Mouse (Mus musculus) forebrain, embryonic 16.5 days (tissue): Measurements from ENCODE around the gene Cops3. TPM values are rescaled to one million over a fixed set of nuclear protein-coding genes. Genes with fewer than 3 reads are reported as not detected.
"Not testable (repeated sequence)": the region's sequence is repeated elsewhere in the genome, so short reads cannot be mapped to it uniquely, and the experiment has no call there.

ENCODE experiments used
- ATAC-seq: fragments of 200-750 bp; cut with Nextera tagmentation; 2 replicates; pipeline ENCODE4 v1.8.0; 2017; ENCODE audit warnings: mild to moderate bottlenecking, moderate library complexity
- H3K27ac ChIP-seq: fragments of 300-500 bp; sonication (generic); 2 replicates; pipeline ENCODE4 v1.5.1; 2014; ENCODE audit warnings: low read length, control low read depth
- H3K27me3 ChIP-seq: fragments of 300-500 bp; sonication (generic); replicated peaks from 2 replicates; pipeline ENCODE4 v1.6.1; 2014; ENCODE audit warnings: low read length; ENCODE audit not compliant: control insufficient read depth, insufficient read depth
- H3K36me3 ChIP-seq: fragments of 300-500 bp; sonication (generic); 2 replicates; pipeline ENCODE4 v1.6.1; 2014; ENCODE audit not compliant: control insufficient read depth, insufficient read depth
- H3K4me1 ChIP-seq: fragments of 300-500 bp; sonication (generic); replicated peaks from 2 replicates; pipeline ENCODE4 v1.6.1; 2014; ENCODE audit warnings: low read length; ENCODE audit not compliant: control insufficient read depth, insufficient read depth
- H3K4me2 ChIP-seq: fragments of 300-500 bp; sonication (generic); 2 replicates; pipeline ENCODE4 v1.6.1; 2014; ENCODE audit warnings: mild to moderate bottlenecking, low read length, control low read depth
- H3K4me3 ChIP-seq: fragments of 300-500 bp; sonication (generic); replicated peaks from 2 replicates; pipeline ENCODE4 v1.5.1; 2014; ENCODE audit warnings: mild to moderate bottlenecking, low read length, control low read depth
- H3K9ac ChIP-seq: fragments of 300-500 bp; sonication (generic); replicated peaks from 2 replicates; pipeline ENCODE4 v1.6.1; 2014; ENCODE audit warnings: low read depth, low read length, control low read depth
- H3K9me3 ChIP-seq: fragments of 300-500 bp; sonication (generic); 2 replicates; pipeline ENCODE4 v1.6.1; 2016; ENCODE audit warnings: low read length; ENCODE audit not compliant: control insufficient read depth
- WGBS: fragments of 180-500 bp; shearing (Covaris S2); extraction: QIAGEN DNeasy Blood & Tissue Kit; methylation state at CpG from one replicate; pipeline ENCODE4 v1.1.7; 2014; 5-methylcytosine and 5-hydroxymethylcytosine counted together
- polyA plus RNA-seq: library from polyadenylated mRNA; unstranded; fragments of >200 nt; fragmentation: Nextera tagmentation; extraction: Ambion mirVana; gene quantifications from 2 replicates; pipeline ENCODE4 v1.2.1, GENCODE M21; 2015

Cops3 gene
- polyA plus RNA-seq, 1 experiment from 2014 or later: 200 TPM

DNA sequence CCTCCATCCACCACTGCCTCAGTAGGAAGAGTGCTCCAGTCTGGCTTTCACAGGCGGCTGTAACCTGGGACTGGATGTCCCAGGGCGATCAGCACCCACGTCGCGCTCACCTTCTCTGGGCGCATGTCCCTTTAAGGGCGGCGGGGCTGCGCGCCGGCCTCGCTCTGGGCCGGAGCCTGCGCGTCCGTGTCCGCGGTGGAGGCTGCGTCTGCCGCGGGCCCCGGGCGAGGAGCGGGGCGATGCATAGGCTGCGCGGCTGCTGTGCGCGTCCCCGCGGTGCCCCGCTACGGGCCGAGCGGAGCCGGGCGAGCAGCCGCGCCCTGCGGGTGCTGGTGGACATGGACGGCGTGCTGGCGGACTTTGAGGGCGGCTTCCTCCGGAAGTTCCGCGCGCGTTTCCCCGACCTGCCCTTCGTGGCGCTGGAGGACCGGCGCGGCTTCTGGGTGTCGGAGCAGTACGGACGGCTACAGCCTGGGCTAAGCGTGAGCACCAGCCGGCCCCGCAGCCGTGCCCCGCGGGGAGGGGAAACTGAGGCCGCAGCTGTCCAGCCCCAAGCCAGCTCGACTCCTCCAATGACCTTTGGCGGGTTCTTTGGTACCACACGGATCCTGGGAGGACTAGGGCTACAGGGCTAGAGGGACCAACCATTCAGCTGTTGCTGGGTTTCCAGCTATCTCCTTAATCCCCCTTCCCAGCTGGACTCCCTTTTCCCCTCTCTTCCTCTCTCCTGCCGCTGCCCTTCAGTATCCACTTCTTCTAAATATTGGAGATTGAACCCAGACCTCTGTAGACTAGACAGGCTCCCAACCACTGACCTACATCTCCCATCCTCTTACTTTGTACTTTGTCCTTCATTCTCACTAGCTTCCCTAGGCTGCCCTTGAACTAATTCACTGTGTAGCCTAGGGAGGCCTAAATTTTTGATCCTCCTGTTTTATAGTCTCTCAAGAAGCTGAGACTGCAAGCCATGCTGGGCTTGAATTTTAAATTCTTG is 8.6 kb upstream of the Cops3 start:
- Histone ChIP-seq H3K4me2 (peak overlapping the region; percentile 78), H3K4me3 (peak overlapping the region; percentile 82), H3K27me3 (no peaks in the 10 kb centered on the region), H3K9ac (peak overlapping the region; percentile 95), H3K4me1 (peaks cover 19% of the 10 kb centered on the region), H3K27ac (peak overlapping the region; percentile 84), H3K9me3 (no peaks in the 10 kb centered on the region), H3K36me3 (no peaks in the 10 kb centered on the region)
- WGBS: under 1% methylated on average over 66 of the region's 69 CpGs
- ATAC-seq: peak; percentile 92

DNA sequence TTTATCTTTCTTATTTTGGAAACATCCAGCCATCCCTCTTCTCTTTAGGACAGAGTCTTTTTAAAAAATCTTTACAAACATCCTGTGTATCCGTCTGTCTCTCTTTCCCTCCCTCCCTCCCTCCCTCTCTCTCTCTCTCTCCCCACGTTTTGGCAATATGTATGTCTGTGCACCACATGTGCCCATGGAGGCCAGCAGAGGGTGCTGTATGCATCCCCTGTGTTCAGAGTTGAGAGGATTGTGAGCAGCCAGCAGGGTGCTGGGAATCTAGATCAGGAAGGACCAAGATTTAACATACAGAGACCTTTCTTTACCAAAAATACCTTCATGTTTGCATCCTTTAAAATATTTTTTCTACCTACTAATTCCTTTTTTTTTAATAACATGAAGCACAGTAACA is 7.5 kb upstream of the Cops3 start:
- 9% methylated on average over 2 of the region's 2 CpGs for WGBS
- no peak overlapping the region for H3K4me3 ChIP-seq

GRCm38 (mm10) chr11:59846311-59846710 is 6.7 kb upstream of the Cops3 start:
- 96% methylated on average over 11 of the region's 11 CpGs for WGBS
- H3K4me3 ChIP-seq: no peak overlapping the region
- H3K36me3 ChIP-seq: no peaks in the 10 kb centered on the region
- no peaks in the 10 kb centered on the region for H3K27me3 ChIP-seq
- H3K9ac ChIP-seq: no peak overlapping the region
- no peak overlapping the region for H3K4me2 ChIP-seq
- peaks cover 19% of the 10 kb centered on the region for H3K4me1 ChIP-seq
- H3K9me3 ChIP-seq: no peaks in the 10 kb centered on the region
- no peak overlapping the region for H3K27ac ChIP-seq
- no peak for ATAC-seq

More for the DNA sequence above, 7.5 kb upstream of the Cops3 start:
- Histone ChIP-seq H3K36me3 (no peaks in the 10 kb centered on the region), H3K4me1 (peaks cover 19% of the 10 kb centered on the region), H3K27me3 (no peaks in the 10 kb centered on the region), H3K27ac (no peak overlapping the region), H3K9ac (no peak overlapping the region), H3K4me2 (0 out of 2 replicates have a peak overlapping the region, but pooled peaks have one; percentile 25), H3K9me3 (no peaks in the 10 kb centered on the region)
- no peak for ATAC-seq

DNA sequence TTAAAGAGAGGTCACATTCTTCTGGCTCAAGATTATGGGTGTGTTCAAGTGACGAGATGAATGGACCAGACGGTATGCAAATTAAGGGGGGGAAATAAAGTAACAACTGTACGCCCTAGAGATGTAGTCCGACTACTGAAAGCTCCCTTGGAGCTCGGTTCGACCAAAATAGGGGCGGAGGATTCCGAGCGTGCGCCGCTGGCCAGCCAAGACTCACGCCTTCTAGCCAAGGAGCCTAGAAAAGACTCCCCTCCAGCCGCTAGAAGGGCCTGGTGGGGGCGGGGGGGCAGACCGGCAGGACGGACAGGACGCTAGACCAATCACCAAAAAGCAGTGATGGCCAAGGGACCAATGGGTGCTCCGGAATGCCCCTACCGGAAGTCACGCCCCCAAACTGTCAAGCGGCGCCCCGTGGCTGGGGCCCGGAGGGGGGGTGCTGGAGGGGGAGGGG is 605 bp downstream of the Cops3 start, which contains the start of gene Nt5m:
Gene Nt5m, plus strand, starts transcription at position 440 of the 451 bp plus-strand sequence.
- Histone ChIP-seq H3K4me2 (peak within 1 kb of the TSS; percentile 69), H3K27me3 (no peaks in the 10 kb centered on the region), H3K36me3 (no peaks in the 10 kb centered on the region; the same call in 1 of the 2 replicates), H3K9me3 (no peaks in the 10 kb centered on the region), H3K4me3 (peak within 1 kb of the TSS; percentile 66), H3K4me1 (peaks cover 22% of the 10 kb centered on the region), H3K27ac (peak within 1 kb of the TSS; percentile 95), H3K9ac (peak within 1 kb of the TSS; percentile 80)
- ATAC-seq: peak; percentile 97
- WGBS: under 1% methylated on average over 24 of the region's 24 CpGs

DNA sequence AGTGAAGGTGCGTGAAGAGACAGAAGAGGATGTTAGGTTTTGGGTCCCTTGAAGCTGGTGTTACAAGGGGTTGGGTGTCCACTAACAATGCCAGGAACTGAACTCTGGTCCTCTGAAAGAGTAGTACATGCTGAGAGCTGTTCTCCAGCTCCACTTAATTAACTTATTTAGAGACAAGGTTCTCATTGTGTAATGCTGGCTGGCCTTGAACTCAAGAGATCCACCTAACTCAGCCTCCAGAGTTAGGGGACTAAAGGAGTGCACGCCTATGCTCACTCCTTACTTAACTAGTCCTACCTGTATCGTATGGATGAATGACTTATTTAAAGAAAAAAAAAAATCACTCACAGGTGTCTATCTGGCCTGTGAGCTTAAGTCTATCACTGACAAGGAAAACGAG is 1.2 kb downstream of the Cops3 start:
- WGBS: 57% methylated on average over 4 of the region's 4 CpGs
- ATAC-seq: no peak
- peak overlapping the region; percentile 80 for H3K9ac ChIP-seq

DNA sequence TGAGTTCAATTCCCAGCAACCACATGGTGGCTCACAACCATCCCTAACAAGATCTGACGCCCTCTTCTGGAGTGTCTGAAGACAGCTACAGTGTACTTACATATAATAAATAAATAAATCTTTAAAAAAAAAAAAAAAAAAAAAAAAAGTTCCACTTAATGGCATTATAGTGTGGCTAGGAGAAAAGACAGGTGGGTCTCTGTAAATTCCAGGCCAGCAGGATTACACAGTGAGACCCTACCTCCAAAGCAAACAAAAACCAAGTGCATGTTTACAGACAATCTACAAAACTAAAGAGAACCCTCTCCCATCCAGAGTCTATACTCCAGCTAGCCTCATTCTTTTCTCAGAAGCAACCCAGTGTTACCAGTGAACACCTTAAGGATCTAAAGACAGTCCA is 1.8 kb downstream of the Cops3 start:
- H3K4me2 ChIP-seq, ATAC-seq, H3K9ac ChIP-seq, H3K9me3 ChIP-seq, H3K27ac ChIP-seq, H3K4me3 ChIP-seq, H3K27me3 ChIP-seq, H3K36me3 ChIP-seq: not testable (repeated sequence)
- peaks cover 22% of the 10 kb centered on the region for H3K4me1 ChIP-seq
- WGBS: no CpG with 5 or more reads among the region's 1 CpGs

More for the DNA sequence above, 1.2 kb downstream of the Cops3 start:
- Histone ChIP-seq H3K4me3 (peak overlapping the region; percentile 66), H3K9me3 (no peaks in the 10 kb centered on the region), H3K27ac (no peak overlapping the region), H3K4me1 (peaks cover 22% of the 10 kb centered on the region), H3K27me3 (no peaks in the 10 kb centered on the region), H3K36me3 (peaks cover 4% of the 10 kb centered on the region; the same call in 1 of the 2 replicates), H3K4me2 (peak overlapping the region; percentile 68)

DNA sequence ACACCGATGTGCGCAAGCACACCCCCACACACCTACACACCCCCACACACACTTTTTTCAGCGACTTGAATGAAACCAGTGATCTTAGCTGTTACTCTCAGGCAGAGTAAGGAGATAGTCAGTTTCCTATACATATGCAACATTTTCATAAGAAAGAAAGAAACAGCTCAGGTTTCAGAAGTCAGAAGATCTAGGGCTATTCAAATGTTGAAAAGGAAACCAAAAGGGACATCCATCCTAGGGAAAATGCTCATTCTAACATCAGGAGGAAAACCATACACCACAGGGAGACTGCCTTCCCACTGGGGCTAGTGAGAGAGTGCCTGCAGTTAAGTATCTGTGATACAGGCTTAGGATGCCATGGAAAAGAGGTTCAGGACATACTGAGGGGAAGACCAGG is 18.0 kb downstream of the Cops3 start:
- H3K27me3 ChIP-seq: no peaks in the 10 kb centered on the region
- WGBS: 94% methylated on average over 3 of the region's 3 CpGs
- H3K4me2 ChIP-seq: no peak overlapping the region
- H3K9me3 ChIP-seq: no peaks in the 10 kb centered on the region
- H3K4me3 ChIP-seq: no peak overlapping the region
- ATAC-seq: no peak
- H3K4me1 ChIP-seq: no peaks in the 10 kb centered on the region
- H3K27ac ChIP-seq: no peak overlapping the region
- H3K9ac ChIP-seq: no peak overlapping the region
- H3K36me3 ChIP-seq: peaks cover 58% of the 10 kb centered on the region

GRCm38 (mm10) chr11:59817916-59818315 is 21.7 kb downstream of the Cops3 start:
- Histone ChIP-seq H3K27ac (no peak overlapping the region), H3K27me3 (no peaks in the 10 kb centered on the region), H3K36me3 (peaks cover 40% of the 10 kb centered on the region), H3K9ac (no peak overlapping the region), H3K4me2 (no peak overlapping the region), H3K4me1 (no peaks in the 10 kb centered on the region), H3K9me3 (no peaks in the 10 kb centered on the region), H3K4me3 (no peak overlapping the region)
- WGBS: 99% methylated on average over 3 of the region's 3 CpGs
- ATAC-seq: no peak

GRCm38 (mm10) chr11:59815482-59816065 is 24.1 kb downstream of the Cops3 start:
- H3K36me3 ChIP-seq: peaks cover 24% of the 10 kb centered on the region

More at GRCm38 (mm10) chr11:59815482-59816065, 24.1 kb downstream of the Cops3 start:
- Histone ChIP-seq H3K9ac (no peak overlapping the region), H3K9me3 (no peaks in the 10 kb centered on the region), H3K4me2 (no peak overlapping the region), H3K27ac (no peak overlapping the region), H3K27me3 (no peaks in the 10 kb centered on the region), H3K4me1 (peaks cover 3% of the 10 kb centered on the region; the same call in 1 of the 2 replicates), H3K4me3 (no peak overlapping the region)
- WGBS: 83% methylated on average over 6 of the region's 6 CpGs
- no peak for ATAC-seq
